Mouse (Mus musculus): ENCODE results near the gene Psen1. TPM values are rescaled to one million over a fixed set of nuclear protein-coding genes. Genes with fewer than 3 reads are reported as not detected.

Psen1 gene
- polyA plus RNA-seq, 1 experiment from 2014 or later = 76.9 TPM

DNA sequence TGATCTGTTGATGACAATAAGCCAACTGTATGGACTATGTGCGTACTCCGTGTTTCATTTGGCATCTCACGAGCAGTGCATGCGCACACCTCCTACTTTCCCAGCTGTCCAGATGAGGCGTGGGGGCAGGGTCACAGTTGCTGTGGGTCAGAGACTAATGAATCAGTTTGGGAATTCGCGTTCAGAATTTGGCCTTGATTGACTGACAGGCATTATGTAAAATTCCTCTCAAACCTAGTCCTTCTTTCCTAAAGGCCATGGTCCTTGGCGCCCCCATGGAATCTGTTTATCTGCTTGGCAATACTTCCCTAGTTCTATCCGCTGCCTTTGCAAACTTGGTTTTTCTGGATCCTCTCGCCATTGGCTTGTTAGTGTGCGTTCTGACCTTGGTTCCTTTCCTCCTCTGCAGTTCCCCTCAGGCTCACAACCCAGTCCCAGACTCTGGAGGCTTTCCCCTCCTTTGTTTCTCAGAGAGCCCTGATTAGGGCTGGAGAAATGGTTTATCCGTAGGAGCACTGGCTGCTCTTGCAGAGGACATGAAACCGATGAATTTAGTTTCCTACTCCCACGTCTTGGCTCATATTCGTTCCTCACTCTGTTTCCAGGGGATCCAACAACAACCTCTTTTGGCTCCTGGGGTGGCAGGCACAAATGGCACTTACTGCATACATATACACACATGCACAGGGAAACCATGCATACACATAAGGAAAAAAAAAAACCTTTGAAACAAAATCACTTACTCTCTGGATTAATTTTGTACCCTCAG is 28.6 kb downstream of the Psen1 start:
- Histone ChIP-seq H3K27me3 (ENCODE audit: control insufficient read depth, insufficient read depth, low read length) (no peaks in the 10 kb centered on the region), H3K9ac (ENCODE audit: low read length) (no peak overlapping the region), H3K36me3 (ENCODE audit: control insufficient read depth, insufficient read depth, low read length) (peaks cover 15% of the 10 kb centered on the region; the same call in 1 of the 2 replicates), H3K4me3 (replicated peaks; ENCODE audit: low read length) (no peak overlapping the region), H3K4me2 (ENCODE audit: low read depth, low read length) (no peak overlapping the region), H3K4me1 (ENCODE audit: control insufficient read depth, insufficient read depth, low read length) (peaks cover 9% of the 10 kb centered on the region), H3K27ac (ENCODE audit: low read length) (no peak overlapping the region), H3K9me3 (replicated peaks; ENCODE audit: control insufficient read depth, low read length) (no peaks in the 10 kb centered on the region)
- WGBS = 88% methylated on average over 15 of the region's 15 CpGs
- no peak for ATAC-seq (ENCODE audit: insufficient read depth, low FRiP score)

DNA sequence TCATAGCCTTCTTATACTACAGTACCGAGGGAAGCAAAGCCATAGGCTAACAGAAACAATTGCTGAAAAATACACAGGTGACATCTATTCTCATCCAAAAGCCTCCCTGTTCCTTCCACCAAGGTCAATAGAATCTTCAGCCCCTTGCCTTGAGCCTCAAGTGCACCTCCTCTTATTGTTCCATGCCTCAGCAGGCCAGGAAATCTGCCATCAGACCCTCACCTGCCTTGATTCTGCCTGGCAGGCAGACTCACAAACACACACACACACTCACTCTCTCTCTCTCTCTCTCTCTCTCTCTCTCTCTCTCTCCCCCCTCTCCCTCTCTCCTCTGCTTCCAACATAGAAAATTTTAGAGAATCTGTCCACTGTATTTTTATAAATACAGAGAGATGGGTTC is 31.5 kb downstream of the Psen1 start:
- Histone ChIP-seq H3K9ac (ENCODE audit: low read length) (no peak overlapping the region), H3K9me3 (replicated peaks; ENCODE audit: control insufficient read depth, low read length) (no peaks in the 10 kb centered on the region), H3K4me2 (ENCODE audit: low read depth, low read length) (no peak overlapping the region), H3K27ac (ENCODE audit: low read length) (no peak overlapping the region), H3K27me3 (ENCODE audit: control insufficient read depth, insufficient read depth, low read length) (no peaks in the 10 kb centered on the region), H3K36me3 (ENCODE audit: control insufficient read depth, insufficient read depth, low read length) (peaks cover 20% of the 10 kb centered on the region), H3K4me1 (ENCODE audit: control insufficient read depth, insufficient read depth, low read length) (peaks cover 9% of the 10 kb centered on the region), H3K4me3 (replicated peaks; ENCODE audit: low read length) (no peak overlapping the region)
- 95% methylated on average over 1 of the region's 1 CpGs for WGBS
- no peak for ATAC-seq (ENCODE audit: insufficient read depth, low FRiP score)

DNA sequence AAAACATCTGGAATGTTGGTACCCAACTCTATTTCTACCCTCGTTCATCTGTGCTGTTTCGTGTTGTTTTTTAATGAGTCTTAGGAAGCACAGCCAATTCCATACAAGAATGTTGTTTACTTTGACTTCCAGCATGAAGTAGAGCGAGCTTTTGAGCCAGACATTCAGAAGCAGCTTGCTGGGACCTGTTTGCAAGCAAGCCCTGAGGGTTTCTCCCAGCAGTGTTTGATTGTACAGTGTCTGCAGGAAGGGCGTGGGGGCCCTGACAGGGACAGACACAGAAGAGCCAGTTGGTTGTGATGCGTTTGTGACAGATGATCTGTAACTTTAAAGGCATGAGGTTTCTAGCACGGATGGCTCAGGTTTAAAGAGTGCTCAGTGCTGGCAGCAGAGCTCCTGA is 33.3 kb downstream of the Psen1 start:
- Histone ChIP-seq H3K27me3 (ENCODE audit: control insufficient read depth, insufficient read depth, low read length) (no peaks in the 10 kb centered on the region), H3K4me1 (ENCODE audit: control insufficient read depth, insufficient read depth, low read length) (peaks cover 9% of the 10 kb centered on the region), H3K36me3 (ENCODE audit: control insufficient read depth, insufficient read depth, low read length) (peaks cover 9% of the 10 kb centered on the region), H3K9me3 (replicated peaks; ENCODE audit: control insufficient read depth, low read length) (no peaks in the 10 kb centered on the region), H3K9ac (ENCODE audit: low read length) (no peak overlapping the region), H3K27ac (ENCODE audit: low read length) (peak overlapping the region; percentile 85), H3K4me2 (ENCODE audit: low read depth, low read length) (no peak overlapping the region; the same call in 1 of the 2 replicates), H3K4me3 (replicated peaks; ENCODE audit: low read length) (no peak overlapping the region)
- ATAC-seq (ENCODE audit: insufficient read depth, low FRiP score) = peak; percentile 47; the same call in 1 of the 2 replicates
- 41% methylated on average over 6 of the region's 6 CpGs for WGBS

DNA sequence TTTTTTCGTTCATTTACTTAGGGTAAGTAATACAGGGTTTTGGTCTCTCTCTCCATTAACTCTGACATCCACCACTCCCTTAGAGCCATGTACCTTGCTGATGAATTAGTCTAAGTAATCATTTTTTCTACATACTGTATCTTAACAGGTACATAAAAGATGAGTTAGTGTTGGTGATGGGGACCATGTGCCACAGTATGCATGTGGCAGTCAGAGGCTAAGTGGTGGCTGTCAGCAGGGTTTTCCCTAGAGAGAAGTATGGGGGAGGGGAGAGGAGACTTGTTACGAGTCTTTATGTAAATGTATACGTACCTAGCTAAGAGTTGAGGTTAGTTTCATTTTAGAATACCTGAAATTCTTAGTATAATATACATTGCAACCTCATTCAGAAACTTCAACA is 35.1 kb downstream of the Psen1 start:
- no peak overlapping the region for H3K4me2 ChIP-seq (ENCODE audit: low read depth, low read length)
- H3K4me3 ChIP-seq (replicated peaks; ENCODE audit: low read length) = no peak overlapping the region
- peaks cover 6% of the 10 kb centered on the region; the same call in 1 of the 2 replicates for H3K36me3 ChIP-seq (ENCODE audit: control insufficient read depth, insufficient read depth, low read length)
- H3K27ac ChIP-seq (ENCODE audit: low read length) = no peak overlapping the region
- no peaks in the 10 kb centered on the region for H3K9me3 ChIP-seq (replicated peaks; ENCODE audit: control insufficient read depth, low read length)
- H3K9ac ChIP-seq (ENCODE audit: low read length) = no peak overlapping the region
- 81% methylated on average over 3 of the region's 3 CpGs for WGBS
- H3K4me1 ChIP-seq (ENCODE audit: control insufficient read depth, insufficient read depth, low read length) = peaks cover 9% of the 10 kb centered on the region
- no peaks in the 10 kb centered on the region for H3K27me3 ChIP-seq (ENCODE audit: control insufficient read depth, insufficient read depth, low read length)
- ATAC-seq (ENCODE audit: insufficient read depth, low FRiP score) = no peak

DNA sequence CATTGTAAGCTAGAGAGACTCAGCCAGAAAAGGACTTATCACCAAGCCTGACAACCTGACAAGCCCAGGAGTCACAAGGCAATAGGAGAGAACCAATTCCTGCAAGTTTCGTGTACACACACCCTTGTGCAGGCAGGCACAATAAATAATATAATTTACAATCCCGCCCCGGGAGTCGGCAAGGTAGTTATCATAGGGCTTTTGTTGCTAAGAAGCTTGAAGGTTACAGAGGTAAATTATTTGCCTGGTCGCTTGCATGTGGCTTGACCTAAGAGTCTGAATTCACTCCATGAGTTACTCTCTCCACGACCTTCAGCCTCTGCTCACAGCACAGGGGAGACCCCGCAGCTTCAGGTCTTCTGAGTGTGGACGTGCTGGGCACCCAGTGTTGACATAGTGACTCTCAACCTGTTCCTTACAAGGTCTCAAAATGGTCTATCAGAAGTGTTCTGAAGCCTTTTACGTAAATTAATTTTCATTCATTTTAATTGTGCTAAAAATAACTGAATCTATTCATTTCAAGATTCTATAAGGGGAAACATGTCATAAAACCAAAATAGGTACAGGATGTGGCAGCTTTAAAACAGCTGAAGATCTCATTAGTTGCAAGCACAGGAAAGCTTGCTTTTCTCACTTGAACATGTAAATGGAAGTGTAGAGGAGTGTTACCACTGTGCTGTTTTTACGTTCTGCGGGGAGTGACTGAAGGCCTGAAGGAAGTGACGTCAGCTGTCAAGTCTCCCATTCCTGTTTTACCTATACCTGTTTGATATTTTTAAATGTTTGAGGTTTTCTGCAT is 38.8 kb downstream of the Psen1 start:
- no peak overlapping the region for H3K4me3 ChIP-seq (replicated peaks; ENCODE audit: low read length)
- H3K9me3 ChIP-seq (replicated peaks; ENCODE audit: control insufficient read depth, low read length) = no peaks in the 10 kb centered on the region
- no peaks in the 10 kb centered on the region for H3K4me1 ChIP-seq (ENCODE audit: control insufficient read depth, insufficient read depth, low read length)
- H3K4me2 ChIP-seq (ENCODE audit: low read depth, low read length) = no peak overlapping the region
- peak; percentile 56; the same call in 1 of the 2 replicates for ATAC-seq (ENCODE audit: insufficient read depth, low FRiP score)
- no peaks in the 10 kb centered on the region for H3K27me3 ChIP-seq (ENCODE audit: control insufficient read depth, insufficient read depth, low read length)
- peaks cover 15% of the 10 kb centered on the region for H3K36me3 ChIP-seq (ENCODE audit: control insufficient read depth, insufficient read depth, low read length)
- WGBS = 63% methylated on average over 12 of the region's 12 CpGs
- H3K9ac ChIP-seq (ENCODE audit: low read length) = no peak overlapping the region
- H3K27ac ChIP-seq (ENCODE audit: low read length) = no peak overlapping the region

DNA sequence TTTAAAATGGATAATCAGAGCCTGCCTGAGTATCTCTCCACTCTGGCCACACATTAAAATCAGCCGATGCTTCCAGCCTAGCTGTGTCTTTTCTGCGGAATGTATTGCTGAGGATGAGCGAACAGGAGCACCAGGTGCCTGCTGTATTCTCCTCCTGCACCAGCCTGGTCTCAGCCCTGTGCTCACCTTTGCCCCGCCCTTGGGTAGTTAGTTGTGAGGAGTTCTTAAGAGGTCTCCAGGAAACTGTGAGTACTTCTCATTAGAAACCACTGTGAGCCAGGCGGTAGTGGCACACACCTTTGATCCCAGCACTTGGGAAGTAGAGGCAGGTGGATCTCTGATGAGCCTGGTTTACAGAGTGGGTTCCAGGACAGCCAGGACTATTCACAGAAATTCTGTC is 44.3 kb downstream of the Psen1 start:
- 94% methylated on average over 5 of the region's 5 CpGs for WGBS
- Histone ChIP-seq H3K27ac (ENCODE audit: low read length) (no peak overlapping the region), H3K4me3 (replicated peaks; ENCODE audit: low read length) (no peak overlapping the region), H3K36me3 (ENCODE audit: control insufficient read depth, insufficient read depth, low read length) (peaks cover 21% of the 10 kb centered on the region), H3K4me1 (ENCODE audit: control insufficient read depth, insufficient read depth, low read length) (no peaks in the 10 kb centered on the region), H3K9me3 (replicated peaks; ENCODE audit: control insufficient read depth, low read length) (no peaks in the 10 kb centered on the region), H3K9ac (ENCODE audit: low read length) (no peak overlapping the region), H3K27me3 (ENCODE audit: control insufficient read depth, insufficient read depth, low read length) (no peaks in the 10 kb centered on the region), H3K4me2 (ENCODE audit: low read depth, low read length) (no peak overlapping the region)
- ATAC-seq (ENCODE audit: insufficient read depth, low FRiP score) = no peak

DNA sequence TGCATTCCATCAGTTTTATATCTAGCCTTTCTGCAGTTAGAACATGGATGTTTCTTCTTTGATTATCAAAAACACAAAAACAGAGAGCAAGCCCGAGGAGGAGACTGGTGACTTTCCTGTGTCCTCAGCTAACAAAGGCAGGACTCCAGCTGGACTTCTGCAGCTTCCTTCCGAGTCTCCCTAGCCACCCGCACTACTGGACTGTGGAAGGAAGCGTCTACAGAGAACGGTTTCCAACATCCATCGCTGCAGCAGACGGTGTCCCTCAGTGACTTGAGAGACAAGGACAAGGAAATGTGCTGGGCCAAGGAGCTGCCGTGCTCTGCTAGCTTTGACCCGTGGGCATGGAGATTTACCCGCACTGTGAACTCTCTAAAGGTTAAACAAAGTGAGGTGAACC is 46.1 kb downstream of the Psen1 start:
- Histone ChIP-seq H3K27me3 (ENCODE audit: control insufficient read depth, insufficient read depth, low read length) (no peaks in the 10 kb centered on the region), H3K4me2 (ENCODE audit: low read depth, low read length) (no peak overlapping the region), H3K4me1 (ENCODE audit: control insufficient read depth, insufficient read depth, low read length) (no peaks in the 10 kb centered on the region), H3K4me3 (replicated peaks; ENCODE audit: low read length) (no peak overlapping the region), H3K9me3 (replicated peaks; ENCODE audit: control insufficient read depth, low read length) (no peaks in the 10 kb centered on the region), H3K27ac (ENCODE audit: low read length) (no peak overlapping the region), H3K36me3 (ENCODE audit: control insufficient read depth, insufficient read depth, low read length) (peaks cover 13% of the 10 kb centered on the region; the same call in 1 of the 2 replicates), H3K9ac (ENCODE audit: low read length) (no peak overlapping the region)
- 88% methylated on average over 10 of the region's 10 CpGs for WGBS
- no peak for ATAC-seq (ENCODE audit: insufficient read depth, low FRiP score)

DNA sequence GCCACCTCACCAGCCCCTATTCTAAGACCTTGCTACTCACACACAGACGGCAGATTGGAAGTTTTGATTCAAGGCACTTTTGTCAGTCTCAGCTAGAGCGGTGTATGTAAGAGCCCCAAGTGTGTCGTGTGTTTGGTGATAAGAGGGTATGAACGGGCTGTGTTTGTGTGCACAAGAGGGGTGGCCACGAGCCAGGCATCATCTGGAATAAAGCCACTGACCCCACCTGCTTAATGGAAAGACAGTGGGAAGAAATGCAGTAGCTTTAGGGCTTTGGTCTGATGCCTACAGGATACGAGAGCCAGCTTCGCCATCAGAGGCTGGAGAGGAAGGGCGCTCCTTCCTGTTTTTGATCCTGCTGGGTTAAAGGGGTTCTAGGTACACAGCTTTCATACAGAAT is 48.3 kb downstream of the Psen1 start:
- H3K9ac ChIP-seq (ENCODE audit: low read length) = no peak overlapping the region
- no peak overlapping the region for H3K27ac ChIP-seq (ENCODE audit: low read length)
- H3K4me3 ChIP-seq (replicated peaks; ENCODE audit: low read length) = no peak overlapping the region
- H3K36me3 ChIP-seq (ENCODE audit: control insufficient read depth, insufficient read depth, low read length) = peaks cover 13% of the 10 kb centered on the region; the same call in 1 of the 2 replicates
- H3K27me3 ChIP-seq (ENCODE audit: control insufficient read depth, insufficient read depth, low read length) = no peaks in the 10 kb centered on the region
- no peaks in the 10 kb centered on the region for H3K4me1 ChIP-seq (ENCODE audit: control insufficient read depth, insufficient read depth, low read length)
- H3K4me2 ChIP-seq (ENCODE audit: low read depth, low read length) = no peak overlapping the region
- no peak for ATAC-seq (ENCODE audit: insufficient read depth, low FRiP score)
- 70% methylated on average over 8 of the region's 8 CpGs for WGBS
- 0 out of 2 replicates have a peak, but pooled peaks cover 4% of the 10 kb centered on the region for H3K9me3 ChIP-seq (replicated peaks; ENCODE audit: control insufficient read depth, low read length)

DNA sequence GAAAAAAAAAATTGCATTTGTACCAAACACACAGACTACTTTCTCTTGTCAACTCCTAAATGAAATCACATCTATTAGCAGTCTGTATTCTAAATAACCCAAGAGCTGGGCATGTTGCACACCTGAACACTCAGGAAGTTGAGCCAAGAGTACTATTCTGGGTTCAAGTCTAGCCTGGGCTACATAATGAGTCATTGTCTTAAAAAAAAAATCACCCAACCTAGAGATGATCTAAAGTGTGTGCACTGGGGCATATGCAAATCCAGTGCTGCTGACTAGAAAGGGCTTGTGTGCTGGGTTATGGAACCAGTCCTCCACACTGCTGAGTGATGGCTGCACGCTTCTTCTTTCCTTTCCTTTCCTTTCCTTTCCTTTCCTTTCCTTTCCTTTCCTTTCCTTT is 50.7 kb downstream of the Psen1 start:
- WGBS = 86% methylated on average over 1 of the region's 1 CpGs
- no peak for ATAC-seq (ENCODE audit: insufficient read depth, low FRiP score)
- Histone ChIP-seq H3K4me2 (ENCODE audit: low read depth, low read length) (no peak overlapping the region), H3K27me3 (ENCODE audit: control insufficient read depth, insufficient read depth, low read length) (no peaks in the 10 kb centered on the region), H3K4me1 (ENCODE audit: control insufficient read depth, insufficient read depth, low read length) (no peaks in the 10 kb centered on the region), H3K27ac (ENCODE audit: low read length) (no peak overlapping the region), H3K36me3 (ENCODE audit: control insufficient read depth, insufficient read depth, low read length) (peaks cover 7% of the 10 kb centered on the region; the same call in 1 of the 2 replicates), H3K4me3 (replicated peaks; ENCODE audit: low read length) (no peak overlapping the region), H3K9ac (ENCODE audit: low read length) (no peak overlapping the region), H3K9me3 (replicated peaks; ENCODE audit: control insufficient read depth, low read length) (0 out of 2 replicates have a peak, but pooled peaks cover 4% of the 10 kb centered on the region)

Data from stomach, embryonic 16.5 days (tissue).